Mouse (Mus musculus) adrenal gland, adult 8-10 months (tissue): ENCODE measurements at regions not wholly inside any gene's neighbourhood (a gene's known extent, or its start where the extent isn't known, plus 50 kb on each side); places are given as distances from the start of the nearest gene placed in this dataset.
"Not testable (repeated sequence)": the region's sequence is repeated elsewhere in the genome, so short reads cannot be mapped to it uniquely, and the experiment has no call there.

Experiments used
- DNase-seq: peaks from one replicate; pipeline ENCODE4 v3.0.0; 2022

DNA sequence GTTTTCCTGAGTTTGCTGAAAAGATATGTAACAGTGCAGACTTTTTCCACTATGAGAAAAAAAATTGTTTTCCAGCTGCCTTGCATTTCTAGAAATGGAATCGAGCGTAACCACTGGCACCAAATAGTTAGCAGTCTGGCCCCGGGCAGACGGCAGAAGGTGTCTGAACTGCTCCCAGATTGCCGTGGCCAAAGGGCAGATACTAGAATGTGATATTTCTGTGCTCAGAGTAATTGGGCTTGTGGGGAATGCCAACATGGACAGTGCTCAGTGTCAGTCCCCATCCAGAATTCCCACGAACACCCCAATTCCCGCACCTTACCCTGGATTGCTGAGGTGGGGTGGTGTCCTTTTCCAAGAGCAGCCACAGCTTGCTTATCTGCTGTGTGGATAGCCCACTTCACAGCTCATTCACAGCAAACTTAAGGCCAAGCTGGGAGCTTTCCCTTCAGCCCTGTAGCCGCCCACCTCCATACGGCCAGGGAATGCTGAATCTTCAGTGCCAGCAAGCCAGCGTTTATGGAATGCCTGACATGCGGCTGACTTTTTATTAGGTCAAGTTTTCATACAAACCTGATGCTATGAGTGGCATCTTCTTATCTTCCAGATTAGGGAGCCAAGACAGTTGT, 148.1 kb downstream of the Enc1 start:
- DNase-seq: no peak

DNA sequence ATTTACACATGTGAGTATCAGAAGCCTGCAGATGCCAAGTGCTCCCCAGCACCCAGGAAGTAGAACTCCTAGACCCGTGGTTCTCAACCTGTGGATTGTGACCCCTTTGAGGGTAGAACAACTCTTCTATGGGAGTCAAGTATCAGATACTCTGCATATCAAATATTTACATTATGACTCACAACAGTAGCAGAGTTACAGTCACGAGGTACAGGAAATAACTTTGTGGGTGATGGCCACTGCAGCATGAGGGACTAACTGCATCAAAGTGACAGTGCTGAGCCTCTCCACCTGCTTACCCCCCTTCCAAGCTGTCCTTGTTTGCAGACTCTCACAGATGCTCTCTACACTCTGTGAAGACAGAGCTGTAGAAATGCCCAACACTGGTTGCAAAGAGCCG, 145.6 kb downstream of the Enc1 start:
- DNase-seq: no peak

DNA sequence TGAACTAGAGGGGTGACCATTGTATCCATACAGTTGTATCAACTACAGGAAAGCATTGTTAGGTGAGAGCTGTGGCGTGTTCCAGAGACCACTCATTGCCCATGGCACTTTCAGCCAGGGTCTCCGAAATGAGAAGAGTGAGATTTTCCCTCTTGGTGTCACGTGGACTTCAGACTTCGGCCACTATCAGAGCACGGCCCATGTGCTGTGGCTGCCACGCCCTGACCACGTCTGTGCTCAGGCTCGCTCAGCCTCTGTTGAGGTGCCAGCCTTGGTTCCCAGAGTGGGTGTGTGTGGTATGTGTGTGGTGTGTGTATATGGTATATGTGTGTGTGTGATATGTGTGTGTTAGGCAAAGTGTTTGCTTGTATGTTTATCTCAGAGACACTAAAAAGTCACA, 144.6 kb downstream of the Enc1 start:
- DNase-seq: no peak

DNA sequence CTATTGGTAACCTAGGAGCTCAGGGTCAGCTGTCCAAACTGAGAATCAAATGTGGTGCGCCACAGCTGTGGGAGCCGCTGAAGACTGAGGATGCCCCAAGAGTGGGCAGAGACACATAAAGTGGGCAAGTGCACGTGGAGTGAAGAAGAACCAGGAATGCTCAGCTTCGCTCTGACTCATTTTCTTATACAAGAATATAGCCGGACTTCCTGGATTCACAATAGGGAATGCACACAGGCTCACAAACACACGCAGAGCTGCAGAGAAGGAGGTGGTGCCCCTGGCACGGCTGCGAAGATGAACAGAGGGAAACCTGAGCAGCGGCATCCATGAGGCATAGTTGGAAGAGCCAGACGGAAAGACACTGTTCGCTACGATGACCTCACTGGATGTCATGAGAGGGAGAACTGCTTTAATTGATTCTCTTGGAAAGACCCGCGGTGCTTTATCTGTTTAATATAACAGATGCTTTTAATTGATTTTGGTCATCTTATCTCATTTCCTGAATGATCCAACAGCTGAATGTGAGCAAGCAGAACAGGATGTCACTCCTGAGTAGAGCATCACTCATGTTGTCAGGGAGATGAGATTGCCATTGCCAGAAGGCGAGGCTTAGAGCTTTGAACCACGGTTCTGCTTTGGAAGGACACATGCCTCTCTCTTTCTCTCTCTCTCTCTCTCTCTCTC, 143.3 kb downstream of the Enc1 start:
- DNase-seq: no peak

DNA sequence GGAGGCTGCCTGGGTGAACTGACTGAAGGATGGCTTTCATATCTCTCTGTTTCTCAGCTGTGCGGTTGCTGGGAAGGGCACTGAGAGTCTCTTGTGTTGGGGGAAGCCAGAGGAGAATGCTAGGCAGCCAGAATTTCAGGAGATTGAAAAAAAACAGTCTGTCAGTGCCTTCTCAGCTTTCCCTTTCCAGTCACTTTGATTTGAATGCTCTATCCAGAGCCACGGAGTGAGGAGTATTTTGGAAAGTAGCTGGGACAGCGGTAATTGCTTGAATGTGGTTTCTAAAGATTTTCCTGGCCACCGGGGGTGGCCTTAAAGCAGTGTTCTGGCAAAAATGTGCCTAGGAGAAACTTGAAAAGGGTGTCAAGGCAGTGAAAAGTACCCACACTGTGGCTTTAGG, 142.4 kb downstream of the Enc1 start:
- no peak for DNase-seq

DNA sequence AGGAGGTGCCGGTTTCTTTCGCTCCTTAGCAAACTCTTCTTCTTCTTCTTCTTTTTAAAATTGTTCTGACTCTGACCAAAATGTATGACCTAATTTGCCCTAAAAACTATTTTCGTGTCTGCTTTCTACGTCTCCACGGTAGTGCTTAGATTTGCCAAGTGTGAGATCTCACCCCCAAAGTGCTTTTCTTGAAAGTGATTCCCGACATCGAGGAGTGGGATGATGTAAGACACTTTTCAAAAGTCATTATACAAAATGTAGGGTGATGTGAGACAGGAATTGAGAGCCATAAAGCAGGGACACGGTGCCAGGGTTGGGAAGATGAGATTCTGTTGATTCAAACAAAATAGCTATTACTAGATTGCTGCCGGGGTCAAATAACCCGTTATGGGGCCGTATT, 139.5 kb downstream of the Enc1 start:
- no peak for DNase-seq

DNA sequence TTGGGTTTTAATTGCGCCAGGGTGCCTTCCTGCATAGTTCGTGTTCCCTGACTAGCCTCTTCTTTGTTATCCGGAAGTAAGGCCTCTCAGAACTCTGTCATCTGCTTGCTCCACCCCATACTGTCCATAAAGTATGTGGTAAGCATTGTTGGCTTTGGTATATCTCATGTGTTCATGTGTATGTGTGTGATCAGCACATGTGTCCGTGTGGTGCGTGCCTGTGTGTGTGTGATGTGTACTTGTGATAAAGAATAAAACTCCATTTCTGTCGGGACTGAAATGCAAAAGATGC, 135.3 kb downstream of the Enc1 start:
- no peak for DNase-seq

DNA sequence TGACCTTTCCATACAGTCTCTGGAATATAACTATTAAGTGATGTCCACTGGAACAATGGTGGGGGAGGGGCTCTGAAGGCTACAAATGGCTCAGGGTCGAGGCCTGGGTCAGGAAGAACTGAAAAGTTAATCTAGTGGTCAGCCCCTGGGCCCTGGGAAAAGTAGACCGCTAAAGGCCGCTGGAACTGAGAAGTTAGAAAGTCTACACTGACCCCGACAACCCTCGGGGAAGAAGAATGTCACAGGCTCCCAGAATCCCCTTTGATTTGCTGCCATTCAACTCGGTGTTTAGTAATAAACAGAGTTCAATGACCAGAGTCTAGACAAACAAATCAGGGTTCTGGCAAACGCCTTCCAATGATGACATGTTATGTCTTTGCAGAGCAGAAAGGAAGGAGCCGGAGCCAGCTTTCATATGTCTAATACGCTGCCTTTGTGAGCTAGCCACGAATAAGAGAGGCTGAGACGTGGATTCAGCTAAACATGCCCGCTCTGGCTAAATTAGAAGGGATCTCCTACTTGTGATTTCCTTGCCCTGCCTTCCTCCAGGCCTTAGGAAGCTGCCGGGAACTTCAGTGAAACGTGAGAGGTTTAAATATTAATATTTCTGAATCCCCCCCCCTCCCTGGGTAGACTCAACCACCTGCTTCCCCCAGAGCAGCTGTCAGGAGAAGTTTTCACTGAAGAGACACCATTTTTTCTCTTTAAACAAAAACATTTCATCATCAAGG, 134.8 kb downstream of the Enc1 start:
- no peak for DNase-seq

DNA sequence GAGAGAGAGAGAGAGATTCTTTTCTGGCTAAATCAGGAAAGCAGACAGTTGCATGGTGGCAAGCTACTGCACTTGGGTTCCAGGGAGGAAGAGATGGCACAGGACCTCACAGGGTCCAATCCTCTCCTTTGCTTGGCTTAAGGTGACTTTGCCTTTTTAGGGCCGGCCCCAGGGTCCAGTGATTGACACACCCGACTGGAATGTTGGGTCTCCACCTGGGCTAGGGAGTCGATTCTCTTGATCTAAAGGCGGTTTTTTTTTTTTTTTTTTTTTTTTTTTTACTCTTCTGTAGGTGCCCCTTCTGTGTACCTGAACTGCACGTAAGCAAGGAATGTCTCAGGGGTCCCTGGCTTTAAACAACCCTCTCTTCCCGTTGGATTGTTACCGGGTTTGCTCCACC, 131.4 kb downstream of the Enc1 start:
- no peak for DNase-seq

DNA sequence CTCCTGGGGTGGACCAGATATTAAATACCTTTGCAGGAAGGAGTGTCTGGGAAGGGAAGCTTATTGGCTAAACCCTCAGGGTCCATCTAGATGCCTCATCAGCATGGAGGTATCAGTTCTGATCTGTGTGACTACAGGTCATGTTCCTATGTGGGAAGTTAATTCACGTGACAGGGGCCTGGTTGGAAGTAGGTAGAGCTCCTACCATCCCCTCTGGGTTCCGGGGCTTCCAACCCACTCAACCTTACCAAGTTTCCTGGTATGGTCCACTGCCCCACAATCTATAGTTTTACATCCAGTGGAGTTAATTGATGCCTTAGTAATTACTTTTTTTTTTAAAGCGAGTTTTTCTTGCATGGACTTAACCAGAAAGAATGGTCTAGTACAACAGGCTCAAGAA, 130.3 kb downstream of the Enc1 start:
- DNase-seq: no peak

DNA sequence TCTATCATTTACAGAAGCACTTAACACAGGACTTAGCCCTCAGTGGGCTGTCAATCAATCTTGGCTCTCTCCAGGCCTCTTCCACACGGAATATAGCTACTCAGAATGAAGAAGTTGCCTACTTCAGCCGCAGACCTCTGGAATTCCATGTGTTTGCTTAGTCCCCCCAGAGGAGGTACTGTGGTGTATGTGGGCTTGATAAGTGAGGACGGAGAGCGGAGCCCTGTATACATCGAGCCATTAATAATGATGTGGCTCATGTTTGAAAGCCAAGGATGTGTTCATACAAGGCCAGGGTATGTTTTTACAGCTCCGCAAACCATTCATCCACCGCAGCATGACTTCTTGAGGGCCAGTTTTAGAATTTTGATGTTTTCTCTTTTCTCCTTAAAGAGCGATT, 125.8 kb downstream of the Enc1 start:
- no peak for DNase-seq

DNA sequence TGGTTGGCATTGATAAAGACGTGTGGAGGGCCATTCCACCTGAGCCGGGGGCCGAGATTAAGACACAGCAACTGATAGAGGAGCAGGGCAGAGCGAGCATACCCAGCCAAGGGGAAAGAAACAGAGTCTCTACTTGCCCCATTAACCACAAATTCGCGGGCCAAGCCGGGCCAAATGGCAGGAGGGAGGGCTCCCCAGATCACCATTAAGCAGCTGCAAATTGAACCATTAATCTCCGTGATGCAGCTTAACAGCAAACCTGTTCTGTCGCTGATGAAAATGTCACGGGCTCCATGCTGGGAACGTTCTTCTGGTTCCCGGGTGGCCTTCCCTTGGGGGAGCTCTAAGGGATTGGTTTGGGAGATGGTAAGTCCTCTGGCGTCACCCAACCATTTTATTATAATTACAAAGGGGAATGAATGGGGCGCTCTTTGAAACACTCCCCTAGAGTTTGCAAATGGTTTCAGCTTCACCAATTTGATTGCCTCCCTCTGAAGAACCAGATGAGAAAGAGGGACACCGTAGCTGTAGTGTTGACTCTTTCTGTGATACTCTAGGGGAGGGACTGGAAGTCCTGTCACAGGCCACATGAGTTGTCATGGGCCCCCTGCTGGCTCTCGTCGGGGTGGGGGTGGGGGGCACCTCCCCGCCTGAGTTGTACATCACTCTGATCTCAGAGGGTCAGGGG, 124.8 kb downstream of the Enc1 start:
- no peak for DNase-seq

DNA sequence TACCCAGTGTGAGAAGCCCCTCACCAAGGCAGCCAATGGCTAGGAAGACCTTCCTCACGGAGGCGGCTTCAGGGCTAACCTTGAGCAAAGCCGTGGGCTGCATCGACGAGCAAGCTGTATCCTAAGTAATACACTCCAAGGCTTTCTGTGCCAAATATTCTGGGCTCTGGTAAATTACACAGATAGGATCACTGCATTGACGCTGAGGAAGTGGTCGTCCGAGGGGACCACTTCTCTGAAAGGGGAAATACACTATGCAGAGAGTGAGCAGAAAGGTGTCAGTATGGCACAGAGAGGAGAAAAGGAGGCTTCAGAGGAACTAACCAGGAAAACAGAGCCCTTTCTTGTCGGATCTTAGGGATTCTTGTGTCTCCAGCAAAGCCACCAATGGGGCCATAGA, 124.1 kb downstream of the Enc1 start:
- DNase-seq: no peak

DNA sequence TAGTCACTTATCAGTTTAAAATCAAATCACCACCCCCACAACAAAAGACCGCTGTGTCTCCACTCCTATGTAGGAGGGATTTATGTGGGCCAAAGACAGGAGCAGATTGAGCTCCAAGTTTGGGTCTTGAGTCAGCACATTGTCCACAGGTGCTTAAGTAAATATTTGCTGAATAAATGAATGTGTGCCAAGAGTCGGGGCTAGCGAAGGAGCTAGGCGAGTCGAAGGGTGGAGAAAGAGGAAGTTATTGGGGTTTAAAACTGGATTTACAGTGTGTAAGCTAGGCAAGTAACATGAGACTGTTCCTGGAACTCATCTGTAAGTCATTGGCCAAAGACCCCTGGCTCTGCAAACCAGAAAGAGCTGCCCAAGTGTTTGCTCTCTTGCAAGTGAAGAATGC, 122.9 kb downstream of the Enc1 start:
- DNase-seq: no peak

DNA sequence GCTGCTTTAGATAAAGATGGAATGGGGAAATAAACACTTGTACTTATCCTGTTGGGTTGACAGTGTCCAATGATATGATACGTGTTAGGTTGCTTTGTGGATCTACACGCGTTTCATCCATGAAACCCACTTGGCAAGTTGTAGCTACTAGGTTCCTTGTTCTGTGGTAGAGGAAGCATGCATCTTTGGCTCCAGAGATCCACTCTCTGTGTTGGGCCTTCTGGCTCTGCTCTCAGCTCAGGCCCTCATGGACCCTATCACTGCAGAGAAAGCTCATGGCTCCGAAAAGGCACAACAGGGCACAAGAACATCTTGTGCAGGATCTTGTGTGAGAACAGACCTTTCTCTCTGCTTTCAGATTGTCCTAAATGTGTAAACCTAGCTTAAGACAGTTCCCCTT, 122.3 kb downstream of the Enc1 start:
- no peak for DNase-seq

DNA sequence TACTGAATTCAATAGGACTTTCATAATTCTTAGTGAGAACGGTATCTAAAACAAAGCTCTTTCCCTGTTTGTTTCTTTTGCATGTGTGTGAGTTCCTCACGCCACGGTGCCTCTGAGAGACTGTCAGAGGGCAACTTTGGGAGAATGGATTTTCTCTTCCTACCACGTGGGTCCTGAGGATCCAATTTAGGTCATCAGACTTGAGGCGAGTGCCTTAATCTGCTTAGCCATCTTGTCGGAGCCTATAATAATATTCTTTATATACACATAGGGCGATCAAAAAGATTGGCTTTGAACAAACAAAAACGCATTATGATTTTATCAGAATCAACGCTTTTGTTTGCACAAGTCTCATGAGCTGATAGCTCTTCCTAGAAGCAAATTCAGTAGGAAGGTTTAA, 119.6 kb downstream of the Enc1 start:
- DNase-seq: no peak

DNA sequence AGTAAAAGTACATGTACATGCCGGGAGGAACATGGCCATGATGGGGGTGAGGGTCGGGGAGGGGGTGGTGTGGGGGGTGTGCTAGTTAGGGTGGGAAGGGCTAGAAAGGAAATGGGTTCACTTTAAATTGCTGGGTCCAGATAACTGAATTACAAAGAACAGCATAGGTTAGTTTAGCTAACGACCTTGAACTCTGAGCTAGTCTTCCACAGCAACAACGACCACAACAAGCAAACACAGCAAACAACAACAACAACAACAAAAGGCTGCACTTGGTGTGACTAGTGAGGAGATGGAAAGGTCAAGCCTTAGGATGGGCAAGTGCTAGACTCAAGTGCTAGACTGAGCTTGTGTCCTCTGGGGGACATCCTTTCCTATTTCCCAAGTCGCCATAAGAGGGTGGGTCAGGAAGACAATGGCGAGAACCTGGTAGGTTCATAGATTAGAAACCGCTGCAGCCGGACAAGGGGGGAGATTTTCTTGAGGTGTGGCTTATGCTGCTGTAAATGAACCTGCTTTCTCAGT, 117.9 kb downstream of the Enc1 start:
- no peak for DNase-seq

DNA sequence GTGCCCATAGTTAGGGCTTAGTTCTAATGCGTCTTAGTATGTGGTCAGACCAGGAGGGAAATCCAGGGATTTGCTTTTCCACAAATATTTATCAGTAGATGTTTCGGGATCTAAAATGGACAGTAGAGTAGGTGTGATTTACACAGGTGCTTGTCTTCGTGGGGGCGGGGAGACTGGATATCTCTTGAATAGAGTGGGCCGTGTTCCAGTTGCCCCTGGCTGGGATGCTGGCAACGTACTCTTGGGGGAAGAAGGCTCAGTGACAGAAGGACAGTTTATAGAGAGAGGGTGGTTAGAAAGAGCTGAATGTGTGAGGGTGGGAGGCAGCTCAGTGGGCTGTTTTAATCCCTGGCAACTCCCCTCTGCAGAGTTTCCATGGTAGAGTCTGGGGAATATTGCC, 117.4 kb downstream of the Enc1 start:
- DNase-seq: no peak

DNA sequence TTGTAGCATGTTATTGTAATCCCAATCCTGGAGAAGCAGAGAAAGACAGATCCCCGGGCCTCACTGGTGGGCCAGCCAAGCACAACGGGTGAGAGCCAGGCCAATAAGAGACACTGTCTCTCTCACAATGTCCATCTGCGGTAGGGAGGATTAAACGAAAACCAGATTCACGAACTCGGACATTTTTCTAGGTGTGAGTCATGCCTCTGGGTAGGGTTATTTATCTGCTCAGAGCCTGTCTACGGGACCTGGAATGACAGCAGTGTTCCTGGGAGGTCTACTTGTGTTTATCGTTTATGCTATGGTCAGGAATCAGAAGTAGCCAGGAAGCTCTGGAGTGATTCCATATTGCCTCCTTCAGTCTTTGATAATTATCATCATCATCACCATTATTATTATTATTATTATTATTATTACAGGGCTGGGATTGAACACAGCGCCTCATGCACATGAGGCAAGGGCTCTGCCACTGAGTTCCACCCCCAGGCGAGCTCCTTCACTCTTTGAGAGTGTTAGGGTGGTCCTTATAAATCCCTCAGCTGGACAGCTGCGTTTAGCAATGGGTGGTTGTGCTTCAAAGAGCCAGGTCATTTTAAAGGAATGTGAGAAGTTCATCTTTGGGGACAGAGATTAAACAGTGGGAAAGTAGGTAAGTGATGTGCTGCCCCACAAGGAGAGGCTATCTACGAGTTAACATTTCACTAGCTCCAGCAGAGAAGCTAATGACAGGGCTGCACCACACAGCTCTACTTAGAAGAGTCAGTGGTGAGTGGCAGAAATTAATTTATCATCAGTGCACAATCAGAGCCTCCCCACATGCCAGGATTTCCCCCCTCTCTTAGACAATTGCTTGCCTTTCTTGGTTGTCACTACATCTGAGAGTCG, 116.3 kb downstream of the Enc1 start:
- DNase-seq: no peak

DNA sequence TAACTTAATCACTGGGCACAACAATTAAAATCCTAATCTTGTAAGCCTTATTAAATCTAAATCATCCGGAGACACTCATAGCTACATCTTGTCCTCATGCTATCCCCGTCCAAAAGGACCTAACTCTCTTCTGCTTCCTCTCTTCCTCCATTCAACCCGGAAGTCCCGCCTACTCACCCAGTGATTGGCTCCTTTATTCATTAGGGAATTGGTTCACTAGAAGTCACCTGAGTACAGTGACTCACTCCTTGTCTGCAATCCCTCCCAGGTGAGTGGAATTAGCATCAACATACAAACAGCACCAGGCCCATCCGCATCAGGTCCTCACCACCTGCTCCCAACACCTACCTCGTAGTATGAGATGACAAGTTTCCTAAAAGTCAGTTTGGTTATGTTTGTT, 114.5 kb downstream of the Enc1 start:
- not testable (repeated sequence) for DNase-seq

DNA sequence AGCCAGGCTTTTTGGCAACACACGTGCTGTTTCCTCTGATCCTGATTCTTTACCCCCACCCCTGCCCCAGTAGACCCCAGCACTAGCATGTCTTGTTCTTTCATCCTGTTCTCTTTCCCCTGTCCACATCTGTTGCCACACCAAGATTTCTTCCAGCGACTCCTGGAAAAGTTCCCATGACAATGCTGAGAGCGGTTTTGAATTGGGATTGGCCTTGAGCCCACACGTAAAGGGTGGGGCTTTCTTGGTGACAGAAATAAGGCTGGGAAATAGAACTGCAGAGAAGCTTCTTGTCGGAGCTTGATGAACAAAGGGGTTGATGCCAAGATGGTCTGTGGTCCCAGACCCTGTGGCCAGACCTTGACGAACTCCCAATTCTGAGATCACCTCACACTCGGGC, 106.8 kb downstream of the Enc1 start:
- no peak for DNase-seq

DNA sequence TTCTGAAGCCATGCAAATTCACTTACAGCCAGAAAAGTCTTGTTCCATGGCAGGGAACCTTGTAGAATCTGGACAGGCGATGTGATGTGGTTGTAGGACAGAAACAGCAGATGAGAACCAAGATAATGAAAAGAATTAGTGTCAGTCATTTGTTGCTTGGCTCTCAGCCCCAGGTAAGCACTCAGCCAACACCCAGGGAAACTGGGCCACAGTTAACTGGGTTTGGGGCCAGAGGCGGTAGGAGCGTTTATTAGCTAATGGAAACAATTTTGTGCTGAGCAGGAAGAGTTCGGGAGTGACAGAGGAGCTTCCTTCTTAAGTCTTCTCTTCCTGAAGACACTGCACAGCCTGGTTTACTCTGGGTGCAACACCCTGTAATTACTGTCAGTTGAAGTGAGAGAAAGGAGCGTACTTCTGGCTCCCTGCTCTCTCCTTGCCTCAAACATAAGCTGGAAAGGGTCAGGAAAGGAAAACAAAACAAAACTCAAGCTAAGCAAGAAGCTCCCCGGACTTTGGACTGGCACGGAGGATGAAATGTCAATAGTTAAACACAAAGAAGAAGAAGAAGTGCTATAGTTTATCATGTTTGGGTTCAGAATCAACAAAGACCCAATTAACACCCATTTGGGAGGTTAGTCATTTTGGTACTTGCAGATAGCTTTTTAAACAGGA, 100.4 kb downstream of the Enc1 start:
- DNase-seq: no peak
